Mouse (Mus musculus) CD4-positive, CD25-positive, alpha-beta regulatory T cell, adult 4 months (primary cell): Measurements from ENCODE around the gene Surf6. TPM values are rescaled to one million over a fixed set of nuclear protein-coding genes. Genes with fewer than 3 reads are reported as not detected.
"Not testable (repeated sequence)": the region's sequence is repeated elsewhere in the genome, so short reads cannot be mapped to it uniquely, and the experiment has no call there.

Experiments used
- ATAC-seq: one replicate; pipeline ENCODE4 v1.8.0; 2017
- polyA plus RNA-seq, 2 experiments: library from polyadenylated mRNA; unstranded; fragments of 100-300 nt; shearing (Covaris generic); gene quantifications; one replicate each; pipeline ENCODE4 v1.2.1; 2017

The Surf6 gene
- polyA plus RNA-seq, 2 experiments from 2014 or later, result 27.3 to 56.2 TPM

DNA sequence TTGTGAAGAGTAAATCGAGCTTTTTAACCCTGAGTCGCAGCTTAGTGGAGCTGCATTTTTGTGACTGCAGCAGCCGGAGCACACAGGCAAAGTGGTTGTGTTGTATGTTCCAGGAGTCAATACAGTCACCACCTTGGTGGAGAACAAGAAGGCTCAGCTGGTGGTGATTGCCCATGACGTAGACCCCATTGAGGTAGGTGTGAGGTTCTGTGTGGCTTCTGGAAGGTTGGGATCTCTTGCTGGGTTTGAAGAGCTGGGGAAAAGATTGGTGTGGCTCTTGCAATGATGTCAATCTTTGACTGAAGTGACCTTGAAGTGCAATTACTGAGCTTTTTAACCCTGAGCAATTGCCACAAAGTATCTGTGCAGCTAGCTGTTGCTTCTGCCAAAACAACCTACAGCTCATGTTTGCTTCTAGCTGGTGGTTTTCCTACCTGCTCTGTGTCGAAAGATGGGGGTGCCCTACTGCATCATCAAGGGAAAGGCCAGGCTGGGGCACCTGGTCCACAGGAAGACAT lies 9.6 kb upstream of the Surf6 start:
- no peak for ATAC-seq

GRCm38 (mm10) chr2:26910994-26911765 lies 8.5 kb upstream of the Surf6 start:
- peak; percentile 33 for ATAC-seq

DNA sequence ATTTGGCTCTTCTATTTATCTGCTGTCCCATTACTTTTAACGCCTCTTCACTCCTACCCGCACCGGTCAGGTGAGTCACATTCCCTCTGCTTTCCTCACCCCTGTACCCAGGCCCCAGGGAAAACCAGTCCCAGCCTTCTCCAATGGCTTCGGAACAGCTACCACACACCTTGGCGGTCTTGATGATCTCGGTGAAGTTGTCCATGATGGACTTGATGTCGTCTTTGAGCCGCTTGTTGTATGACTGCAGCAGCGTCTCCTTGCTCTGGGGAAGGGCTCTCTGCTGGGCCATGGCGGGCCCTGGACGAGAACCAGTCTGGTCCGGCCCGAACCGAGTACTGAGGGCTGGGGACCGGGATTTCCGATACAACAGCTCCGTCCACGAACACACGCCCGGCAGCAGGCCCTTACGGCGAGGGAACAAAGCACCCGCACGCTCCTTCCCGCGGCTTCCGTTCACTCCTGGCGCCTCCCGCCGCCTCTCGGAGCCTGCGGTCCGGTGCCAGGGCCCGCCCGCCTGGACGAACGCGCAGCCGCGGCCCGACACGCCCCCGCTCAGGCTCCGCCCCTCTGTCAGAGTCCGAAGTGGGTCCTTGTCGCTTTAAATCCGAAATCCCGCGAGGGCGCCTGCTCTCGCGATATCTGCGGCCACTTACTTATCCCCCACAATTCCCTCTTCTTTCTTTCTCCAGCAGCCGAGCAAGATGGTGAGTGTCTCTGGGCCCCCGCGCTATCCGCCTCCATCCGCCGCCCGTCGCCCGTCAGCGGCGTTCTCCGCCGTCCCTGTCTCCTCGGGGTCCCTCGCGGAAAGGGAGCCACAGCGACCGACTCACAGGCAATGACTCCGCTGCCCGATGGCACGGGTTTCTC lies 7.7 kb upstream of the Surf6 start, which contains the start of the genes Med22 and Rpl7a:
Gene Med22, minus strand, starts transcription at position 554 of the 870 bp plus-strand sequence.
Gene Rpl7a, plus strand, starts transcription at position 641 of the 870 bp plus-strand sequence.
- peak; percentile 93 for ATAC-seq

DNA sequence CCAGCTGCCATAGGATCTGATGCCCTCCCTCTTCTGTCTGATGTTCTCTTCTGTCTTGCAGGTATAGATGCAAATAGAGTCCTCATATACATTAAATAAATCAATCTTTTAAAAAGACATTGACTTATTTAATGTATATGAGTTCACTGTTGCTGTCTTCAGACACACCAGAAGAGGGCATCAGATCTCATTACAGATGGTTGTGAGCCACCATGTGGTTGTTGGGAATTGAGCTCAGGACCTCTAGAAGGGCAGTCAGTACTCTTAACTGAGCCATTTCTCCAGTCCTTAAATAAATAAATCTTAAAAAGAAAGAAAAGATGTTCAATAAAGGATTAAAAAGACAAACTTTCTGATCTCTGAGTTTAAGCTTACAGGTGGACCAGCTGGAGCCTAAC lies 6.7 kb upstream of the Surf6 start:
- ATAC-seq, result no peak

- ATAC-seq, result no peak
These were observed 6.2 kb upstream of the Surf6 start for GRCm38 (mm10) chr2:26908710-26909386.

DNA sequence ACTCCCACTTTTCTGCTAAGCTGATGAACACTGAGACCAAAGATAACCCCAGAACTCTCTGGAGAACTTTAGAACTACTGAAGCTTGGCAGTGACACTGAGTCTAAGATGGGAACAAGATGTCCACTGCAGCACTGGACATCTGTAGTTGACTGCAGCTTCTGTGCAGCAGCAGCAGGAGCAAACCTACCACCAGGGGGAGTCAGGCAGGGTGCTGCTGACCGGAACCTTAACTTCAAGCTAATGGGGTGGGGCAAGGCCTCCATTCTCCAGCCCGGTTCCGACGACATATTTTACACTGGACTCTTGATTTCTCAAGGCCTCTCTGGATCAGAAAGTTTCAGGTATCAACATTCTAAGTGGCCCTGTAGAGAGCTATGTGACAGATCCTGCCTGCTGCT lies 4.4 kb upstream of the Surf6 start:
- ATAC-seq, result no peak

DNA sequence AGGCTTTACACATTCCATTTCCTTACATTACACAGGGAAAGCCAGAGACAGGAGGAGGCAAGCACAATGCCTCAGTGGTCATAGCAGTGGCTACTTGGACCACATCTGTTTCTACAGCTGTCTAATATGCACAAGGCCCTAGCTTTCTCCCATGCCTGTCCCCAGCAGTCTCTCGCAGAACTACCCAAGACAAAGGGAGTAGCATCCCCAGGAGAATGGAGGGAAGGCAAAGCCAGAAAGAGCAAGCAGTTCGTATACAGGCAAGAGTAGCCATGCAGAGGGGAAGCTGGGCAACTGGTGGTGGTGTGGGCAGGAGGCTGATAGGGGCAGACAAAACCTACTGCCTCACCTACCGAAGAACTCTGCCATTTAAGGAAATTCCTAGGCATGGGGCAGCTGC lies 3.8 kb upstream of the Surf6 start:
- ATAC-seq, result no peak

DNA sequence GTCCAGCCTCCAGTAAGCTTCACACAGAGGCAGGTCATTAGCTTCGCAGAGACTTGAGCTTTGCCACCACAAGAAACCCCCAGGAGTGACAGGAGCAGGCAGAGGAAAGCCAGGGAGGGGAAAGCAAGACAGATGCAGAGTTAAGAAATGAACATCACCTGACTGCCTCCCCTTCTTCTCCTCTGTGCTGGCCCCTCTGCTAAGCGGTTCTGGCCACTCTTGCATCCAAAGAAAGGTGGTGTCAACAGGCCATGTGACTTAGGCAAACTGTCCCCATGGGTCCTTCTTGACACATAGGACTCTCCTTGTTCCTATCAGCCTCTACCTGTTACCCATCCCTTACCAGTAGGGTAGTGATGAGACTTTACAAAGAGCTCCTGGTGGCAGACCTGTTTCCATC lies 3.3 kb upstream of the Surf6 start:
- no peak for ATAC-seq

GRCm38 (mm10) chr2:26903311-26903710 lies 632 bp upstream of the Surf6 start:
- ATAC-seq, result no peak

GRCm38 (mm10) chr2:26901834-26902400 lies 762 bp downstream of the Surf6 start:
- ATAC-seq, result no peak

DNA sequence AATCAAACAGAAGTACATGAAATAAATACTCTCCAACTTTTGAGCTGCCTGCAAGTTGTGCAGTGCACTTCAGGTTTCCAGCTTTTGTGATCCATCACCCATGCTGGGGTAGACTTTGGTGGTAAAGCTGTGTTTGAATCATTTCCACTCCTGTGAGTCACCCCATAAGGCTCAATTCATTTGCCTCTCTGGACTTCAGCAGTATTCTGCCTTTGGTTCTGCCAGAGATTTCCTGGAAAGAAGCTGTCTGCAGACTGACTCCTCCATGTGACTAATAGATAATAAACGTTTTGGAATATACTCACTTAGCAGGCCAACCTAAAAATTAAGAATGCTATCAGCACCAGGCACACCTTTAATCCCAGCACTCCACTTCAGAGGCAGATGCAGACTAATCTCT lies 1.9 kb downstream of the Surf6 start:
- ATAC-seq, result no peak

- no peak for ATAC-seq
These were observed 6.8 kb downstream of the Surf6 start for GRCm38 (mm10) chr2:26895898-26896297.

GRCm38 (mm10) chr2:26886170-26886569 lies 16.5 kb downstream of the Surf6 start:
- not testable (repeated sequence) for ATAC-seq

GRCm38 (mm10) chr2:26885541-26885940 lies 17.1 kb downstream of the Surf6 start:
- not testable (repeated sequence) for ATAC-seq

DNA sequence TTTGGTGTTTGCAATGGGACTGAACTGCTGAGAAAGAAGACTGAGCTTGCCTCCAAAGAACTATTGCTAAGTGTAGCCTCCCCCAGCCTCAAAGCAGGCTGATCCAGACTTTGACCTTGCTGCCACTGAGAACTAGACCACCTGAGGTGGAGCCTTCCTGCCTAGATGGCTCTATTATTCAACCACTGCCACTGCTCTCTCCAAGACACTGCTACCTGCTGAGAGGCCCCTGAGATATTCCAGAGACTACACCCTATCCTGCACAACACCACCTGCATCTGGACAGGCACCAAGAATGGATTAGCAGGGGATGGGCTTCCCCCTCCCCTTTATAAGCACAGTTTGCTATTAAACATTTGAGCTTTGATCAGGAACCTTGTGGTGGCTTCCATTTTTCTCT lies 24.1 kb downstream of the Surf6 start:
- no peak for ATAC-seq

GRCm38 (mm10) chr2:26870666-26871065 lies 32.0 kb downstream of the Surf6 start:
- no peak for ATAC-seq

GRCm38 (mm10) chr2:26864879-26865278 lies 37.8 kb downstream of the Surf6 start, which contains the start of gene Abo:
Abo (minus strand) TSS chr2:26864979.
- ATAC-seq, result no peak

GRCm38 (mm10) chr2:26862856-26863255 lies 39.8 kb downstream of the Surf6 start:
- ATAC-seq, result no peak

- no peak for ATAC-seq
These were observed 55.0 kb downstream of the Surf6 start for GRCm38 (mm10) chr2:26847706-26848105.
